9 mouse cellular contexts compared by ENCODE assay signal in genomic region chr3:55539811-55540293, GRCm38 (mm10).
A peak's percentile ranks its signal among the peaks of the same experiment; 100 is the strongest.
DNase-seq lines count a peak whose midpoint lies in the region; ATAC-seq lines count a peak whose summit lies in the region.
"Had no signal": no experiment of that assay in that cellular context is flagged by ENCODE, and none has a peak within 500 bp of the region (broad histone marks: within the 10 kb centered on the region; RNA-seq: fewer than 3 reads in every experiment).

No protein-coding gene starts in this region.

- peaks cover 49% of the 10 kb centered on the region for H3K4me1 ChIP-seq in hindbrain, embryonic 15.5 days (replicated peaks)
- H3K4me1 ChIP-seq in hindbrain, embryonic 12.5 days = peaks cover 47% of the 10 kb centered on the region
- peaks cover 20% of the 10 kb centered on the region for H3K4me1 ChIP-seq in heart, embryonic 10.5 days

- H3K9ac ChIP-seq in hindbrain, embryonic 15.5 days = no peak overlapping the region
- H3K9ac ChIP-seq in hindbrain, embryonic 12.5 days = no peak overlapping the region

- no peaks in the 10 kb centered on the region for H3K9me3 ChIP-seq in hindbrain, embryonic 15.5 days
- H3K9me3 ChIP-seq in hindbrain, embryonic 12.5 days (replicated peaks) = no peaks in the 10 kb centered on the region
- H3K9me3 ChIP-seq in heart, embryonic 10.5 days = no peaks in the 10 kb centered on the region

- 0 out of 2 replicates have a peak, but pooled peaks cover under 1% of the 10 kb centered on the region for H3K36me3 ChIP-seq in hindbrain, embryonic 15.5 days
- no peaks in the 10 kb centered on the region for H3K36me3 ChIP-seq in hindbrain, embryonic 12.5 days
- no peaks in the 10 kb centered on the region for H3K36me3 ChIP-seq in heart, embryonic 10.5 days

- DNase-seq in right cerebral cortex, postnatal 14 days = peak; percentile 36
- no peak for DNase-seq in right cerebral cortex, postnatal 36 days (ENCODE audit: low spot score in 2 of 2)
- peak; percentile 64 for DNase-seq in heart, embryonic 10.5 days (ENCODE audit: low spot score)
- DNase-seq in right cerebral cortex, postnatal 25 days = peak; percentile 49
- DNase-seq in retina, postnatal 1 day = no peak
- no peak for DNase-seq in ovary, postnatal 10 days (ENCODE audit: low spot score)
- DNase-seq: kidney, adult 18-20 months had no signal

- no peak overlapping the region for H3K4me3 ChIP-seq in hindbrain, embryonic 15.5 days
- H3K4me3 ChIP-seq in hindbrain, embryonic 12.5 days = no peak overlapping the region
- H3K4me3 ChIP-seq in heart, embryonic 10.5 days = no peak overlapping the region

- H3K4me2 ChIP-seq in hindbrain, embryonic 15.5 days = no peak overlapping the region
- H3K4me2 ChIP-seq in hindbrain, embryonic 12.5 days (replicated peaks) = no peak overlapping the region

- H3K27ac ChIP-seq in hindbrain, embryonic 15.5 days (replicated peaks) = peak overlapping the region; percentile 60
- H3K27ac ChIP-seq in hindbrain, embryonic 12.5 days = no peak overlapping the region
- no peak overlapping the region for H3K27ac ChIP-seq in heart, embryonic 10.5 days

- H3K27me3 ChIP-seq in hindbrain, embryonic 15.5 days = no peaks in the 10 kb centered on the region
- H3K27me3 ChIP-seq in hindbrain, embryonic 12.5 days = no peaks in the 10 kb centered on the region
- no peaks in the 10 kb centered on the region for H3K27me3 ChIP-seq in heart, embryonic 10.5 days (ENCODE audit: insufficient read depth, poor library complexity, severe bottlenecking)

- ATAC-seq in hindbrain, embryonic 15.5 days (ENCODE audit: low FRiP score, low read depth) = no peak
- ATAC-seq in hindbrain, embryonic 12.5 days (ENCODE audit: low FRiP score) = no peak

- WGBS in hindbrain, embryonic 15.5 days = 66% methylated on average over 12 of the region's 12 CpGs
- WGBS in hindbrain, embryonic 12.5 days = 80% methylated on average over 12 of the region's 12 CpGs
- 81% methylated on average over 12 of the region's 12 CpGs for WGBS in heart, embryonic 10.5 days

Comparison
In these comparisons a context has a peak if more than half of its experiments do, and no peak if none do; other contexts are left out.
1. DNase-seq: peak in right cerebral cortex, postnatal 14 days (single experiment), heart, embryonic 10.5 days (single experiment) and right cerebral cortex, postnatal 25 days (single experiment); none in right cerebral cortex, postnatal 36 days (0 of 2), retina, postnatal 1 day (single experiment) and ovary, postnatal 10 days (single experiment).